Mouse (Mus musculus): ENCODE measurements around the gene Smap2.
A peak's percentile ranks its signal among the peaks of the same experiment; 100 is the strongest.
"Not testable (repeated sequence)": the region's sequence is repeated elsewhere in the genome, so short reads cannot be mapped to it uniquely, and the experiment has no call there.

The Smap2 gene

GRCm38 (mm10) chr4:121016928-121017657 is at the start of gene Smap2:
Smap2 (minus strand) TSS chr4:121017247.
- peak; percentile 100 for DNase-seq

- DNase-seq = no peak
Measured at GRCm38 (mm10) chr4:121065336-121065735, 48.3 kb upstream of the Smap2 start.

- not testable (repeated sequence) for DNase-seq
Measured at GRCm38 (mm10) chr4:121059218-121059617, 42.2 kb upstream of the Smap2 start.

- DNase-seq = peak in 1 of 2 experiments; percentile 36
Measured at GRCm38 (mm10) chr4:121057032-121057431, 40.0 kb upstream of the Smap2 start.

- peak; percentile 58 to 63 for DNase-seq
Measured at GRCm38 (mm10) chr4:121056342-121056741, 39.3 kb upstream of the Smap2 start.

- DNase-seq = peak; percentile 41 to 43
Measured at GRCm38 (mm10) chr4:121052454-121053323, 35.6 kb upstream of the Smap2 start.

GRCm38 (mm10) chr4:121051863-121052262 is 34.8 kb upstream of the Smap2 start:
- no peak for DNase-seq

- no peak for DNase-seq
Measured at GRCm38 (mm10) chr4:121042946-121043345, 25.9 kb upstream of the Smap2 start.

- no peak for DNase-seq
Measured at GRCm38 (mm10) chr4:121042472-121042871, 25.4 kb upstream of the Smap2 start.

- peak; percentile 78 to 80 for DNase-seq
Measured at GRCm38 (mm10) chr4:121040897-121041671, 24.0 kb upstream of the Smap2 start.

- DNase-seq = peak; percentile 46 to 55
Measured at GRCm38 (mm10) chr4:121040323-121040722, 23.3 kb upstream of the Smap2 start.

GRCm38 (mm10) chr4:121039331-121040115 is 22.5 kb upstream of the Smap2 start, which contains the start of gene Col9a2:
Col9a2 (plus strand) TSS chr4:121039385.
- peak; percentile 67 to 68 for DNase-seq

- no peak for DNase-seq
Measured at GRCm38 (mm10) chr4:121033006-121033405, 16.0 kb upstream of the Smap2 start.

- DNase-seq = no peak
Measured at GRCm38 (mm10) chr4:121031440-121031839, 14.4 kb upstream of the Smap2 start.

- DNase-seq = no peak
Measured at GRCm38 (mm10) chr4:121029632-121030031, 12.6 kb upstream of the Smap2 start.

- peak; percentile 78 to 82 for DNase-seq
Measured at GRCm38 (mm10) chr4:121028659-121029392, 11.8 kb upstream of the Smap2 start.

- no peak for DNase-seq
Measured at GRCm38 (mm10) chr4:121028146-121028545, 11.1 kb upstream of the Smap2 start.

GRCm38 (mm10) chr4:121025681-121026080 is 8.6 kb upstream of the Smap2 start:
- DNase-seq = no peak

- no peak for DNase-seq
Measured at GRCm38 (mm10) chr4:121023941-121024340, 6.9 kb upstream of the Smap2 start.

- DNase-seq = no peak
Measured at GRCm38 (mm10) chr4:121023464-121023863, 6.4 kb upstream of the Smap2 start.

- no peak for DNase-seq
Measured at GRCm38 (mm10) chr4:121021911-121022310, 4.9 kb upstream of the Smap2 start.

All from cerebellum, postnatal 10 days (tissue).